In genomic region chr3:104510771-104511429, GRCm38 (mm10) we compare ENCODE assay signal across 8 mouse cellular contexts. TPM values are rescaled to one million over a fixed set of nuclear protein-coding genes. Genes with fewer than 3 reads are reported as not detected.
A peak's percentile ranks its signal among the peaks of the same experiment; 100 is the strongest.
DNase-seq lines count a peak whose midpoint lies in the region; ATAC-seq and TF ChIP-seq lines count a peak whose summit lies in the region.

No protein-coding gene starts in this region.

- peak overlapping the region; percentile 61 for H3K4me2 ChIP-seq in embryonic facial prominence, embryonic 15.5 days (replicated peaks)
- H3K4me2 ChIP-seq in liver, embryonic 13.5 days, result peak overlapping the region; percentile 81

- H3K9ac ChIP-seq in embryonic facial prominence, embryonic 15.5 days, result peak overlapping the region; percentile 87
- peak overlapping the region; percentile 94 for H3K9ac ChIP-seq in liver, embryonic 13.5 days

- under 1% methylated on average over 14 of the region's 14 CpGs for WGBS in embryonic facial prominence, embryonic 15.5 days
- WGBS in liver, embryonic 13.5 days (ENCODE audit: insufficient replicate concordance), result 1% methylated on average over 14 of the region's 14 CpGs

- no peaks in the 10 kb centered on the region for H3K9me3 ChIP-seq in embryonic facial prominence, embryonic 15.5 days (replicated peaks)
- no peaks in the 10 kb centered on the region for H3K9me3 ChIP-seq in liver, embryonic 13.5 days (replicated peaks)

- H3K79me2 ChIP-seq in C2C12 (ENCODE audit: control insufficient read depth, insufficient read depth), result peaks cover 53% of the 10 kb centered on the region

- no peaks in the 10 kb centered on the region for H3K27me3 ChIP-seq in C2C12 (ENCODE audit: control insufficient read depth, insufficient read depth, insufficient read length)
- no peaks in the 10 kb centered on the region for H3K27me3 ChIP-seq in embryonic facial prominence, embryonic 15.5 days
- no peaks in the 10 kb centered on the region for H3K27me3 ChIP-seq in liver, embryonic 13.5 days

- H3K4me1 ChIP-seq in embryonic facial prominence, embryonic 15.5 days, result peaks cover 6% of the 10 kb centered on the region; the same call in 1 of the 2 replicates
- H3K4me1 ChIP-seq in liver, embryonic 13.5 days (replicated peaks), result peaks cover 39% of the 10 kb centered on the region

- peak overlapping the region; percentile 89 for H3ac ChIP-seq in C2C12 (ENCODE audit: control insufficient read depth, insufficient read length, low read depth)

- ATAC-seq in frontal cortex, adult (ENCODE audit: low TSS enrichment), result 0 out of 2 replicates have a peak, but pooled peaks have one; percentile 5
- peak; percentile 0; the same call in 1 of the 2 replicates for ATAC-seq in embryonic facial prominence, embryonic 15.5 days (ENCODE audit: insufficient number of reproducible peaks, low FRiP score, low TSS enrichment, low read depth)
- ATAC-seq in liver, embryonic 13.5 days (ENCODE audit: low read depth), result no peak
- ATAC-seq in megakaryocyte-erythroid progenitor cell, adult 5-6 weeks (replicated peaks; ENCODE audit: low FRiP score, low TSS enrichment, poor library complexity, severe bottlenecking), result no peak; the same call in none of the 2 replicates

- H3K79me3 ChIP-seq in C2C12 (ENCODE audit: low read depth), result peaks cover 36% of the 10 kb centered on the region

- no peak for TF ChIP-seq CTCF in C2C12 (IDR thresholded peaks at IDR 0.05; ENCODE audit: control insufficient read depth, insufficient read depth, insufficient read length)

- peak overlapping the region; percentile 79 for H3K4me3 ChIP-seq in C2C12 (ENCODE audit: insufficient read depth, poor library complexity, severe bottlenecking)
- peak overlapping the region; percentile 95 for H3K4me3 ChIP-seq in embryonic facial prominence, embryonic 15.5 days (replicated peaks)
- peak overlapping the region; percentile 97 for H3K4me3 ChIP-seq in liver, embryonic 13.5 days (replicated peaks)

- peak overlapping the region; percentile 97 for H3K27ac ChIP-seq in embryonic facial prominence, embryonic 15.5 days (replicated peaks)
- H3K27ac ChIP-seq in liver, embryonic 13.5 days, result peak overlapping the region; percentile 89; the same call in 1 of the 2 replicates

- DNase-seq in frontal cortex, postnatal 10 days (ENCODE audit: low spot score in 2 of 2), result no peak
- no peak for DNase-seq in liver, embryonic 13.5 days
- DNase-seq in yolk sac, embryonic 10.5 days (ENCODE audit: low spot score), result no peak
- no peak for DNase-seq in cerebellum, postnatal 10 days

- no peaks in the 10 kb centered on the region for H3K36me3 ChIP-seq in C2C12 (ENCODE audit: control insufficient read depth, insufficient read depth)
- H3K36me3 ChIP-seq in embryonic facial prominence, embryonic 15.5 days, result no peaks in the 10 kb centered on the region
- no peaks in the 10 kb centered on the region for H3K36me3 ChIP-seq in liver, embryonic 13.5 days

TF ChIP-seq in C2C12, 6 proteins besides CTCF, POLR2A, EP300 and RAD21:
- TF ChIP-seq USF1 (IDR thresholded peaks at IDR 0.05; ENCODE audit: low read depth) (peak; percentile 94), MYOD1 (IDR thresholded peaks at IDR 0.05; ENCODE audit: control insufficient read depth, insufficient read length, low read depth) (no peak)
TF ChIP-seq in C2C12: peak in this region for 1.

RNA-seq across cellular contexts. Expression of gene Lrig2, which starts 0.8 kb away (rescaled TPM):
- 2.7 TPM for polyA plus RNA-seq in C2C12 (2012; fragmentation: generic; extraction: Trizol)
- polyA plus RNA-seq in embryonic facial prominence, embryonic 15.5 days (2015; fragmentation: Nextera tagmentation; extraction: Ambion mirVana), result 17.2 and 19.5 TPM in 2 replicates
- polyA plus RNA-seq in liver, embryonic 13.5 days (2015; fragmentation: Nextera tagmentation; extraction: Ambion mirVana), result 2.8 and 3.5 TPM in 2 replicates
- total RNA-seq in megakaryocyte-erythroid progenitor cell, adult 5-6 weeks (2014; fragmentation: Nextera tagmentation), result 6.5 and 18.6 TPM in 2 replicates
- 13.5 and 15.6 TPM in 2 replicates for total RNA-seq in megakaryocyte-erythroid progenitor cell, adult 5-6 weeks (2017)

Comparison
In these comparisons a context has a peak if more than half of its experiments do, and no peak if none do; other contexts are left out.
1. ATAC-seq: peak in frontal cortex, adult (single experiment) and embryonic facial prominence, embryonic 15.5 days (single experiment); none in liver, embryonic 13.5 days (single experiment) and megakaryocyte-erythroid progenitor cell, adult 5-6 weeks (single experiment).
2. Peak in every context shown above with its lines, with median percentiles within 50 percentile points of each other: H3K4me3 ChIP-seq.